Mouse (Mus musculus) kidney, postnatal 14 days (tissue): ENCODE results near the gene Klri1.
A peak's percentile ranks its signal among the peaks of the same experiment; 100 is the strongest.
"Not testable (repeated sequence)": the region's sequence is repeated elsewhere in the genome, so short reads cannot be mapped to it uniquely, and the experiment has no call there.

Experiments
- DNase-seq: peaks from one replicate; pipeline ENCODE4 v3.0.0; 2022; ENCODE audit warnings: mixed read lengths

Gene Klri1

DNA sequence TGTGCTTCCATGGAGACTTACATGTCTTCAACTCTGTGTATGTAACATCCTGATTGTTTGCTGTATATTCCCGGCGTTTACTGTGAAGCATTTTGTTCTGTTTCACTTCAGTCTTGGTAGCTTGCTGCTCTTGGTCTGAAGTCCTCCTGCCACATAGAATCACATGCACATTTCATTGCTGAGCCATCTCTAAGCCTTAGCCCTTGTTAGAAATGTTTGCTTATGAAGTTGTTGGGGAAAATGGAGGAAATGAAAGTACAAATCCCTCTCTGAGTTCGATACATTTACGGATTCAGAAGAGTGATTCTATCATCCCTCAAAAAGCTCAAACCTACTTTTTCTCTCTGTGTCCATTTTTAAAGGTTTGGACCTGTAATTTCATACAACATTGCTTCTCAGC, at the start of gene Klri1:
Klri1 (minus strand) TSS at position 101 of the 400 bp plus-strand sequence.
- DNase-seq, result no peak

DNA sequence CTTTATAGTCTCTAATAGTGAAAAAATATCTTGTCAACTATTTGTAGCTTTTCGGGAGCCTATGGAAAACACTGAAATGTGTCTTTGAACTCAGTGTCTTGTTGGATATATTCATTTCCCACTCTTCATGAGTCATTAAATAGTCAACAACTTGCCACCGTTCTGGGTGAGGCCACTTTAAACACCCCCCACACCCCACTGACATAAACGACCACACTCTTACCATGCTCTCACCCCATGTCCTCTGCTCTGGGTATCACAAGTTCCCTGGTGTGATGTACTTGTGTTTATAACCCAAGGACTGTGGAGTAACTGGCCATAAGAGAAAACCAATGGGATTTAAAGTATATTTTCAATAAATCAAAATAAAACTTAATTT, 30.7 kb upstream of the Klri1 start:
- DNase-seq, result no peak

- no peak for DNase-seq
Measured at GRCm38 (mm10) chr6:129747016-129747653, 30.2 kb upstream of the Klri1 start.

DNA sequence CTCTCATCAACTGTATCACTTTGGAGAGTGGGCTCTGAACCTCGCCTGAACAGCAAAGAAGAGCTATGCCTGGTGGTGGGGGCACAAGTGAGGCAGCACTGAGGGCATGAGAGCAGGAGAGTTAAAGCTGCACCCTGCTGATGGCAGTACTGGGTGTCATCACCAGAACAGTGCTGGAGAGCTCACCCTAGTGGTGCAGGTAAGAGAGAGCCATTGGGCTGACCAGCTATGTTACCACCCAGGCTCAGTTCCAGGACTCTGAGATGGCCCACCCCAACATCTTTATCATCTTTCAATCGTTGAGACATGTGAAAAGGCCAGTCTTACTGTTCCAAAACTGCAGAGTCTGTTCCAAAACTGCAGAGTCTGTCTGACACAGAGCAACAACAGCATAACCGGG, 29.2 kb upstream of the Klri1 start:
- no peak for DNase-seq

DNA sequence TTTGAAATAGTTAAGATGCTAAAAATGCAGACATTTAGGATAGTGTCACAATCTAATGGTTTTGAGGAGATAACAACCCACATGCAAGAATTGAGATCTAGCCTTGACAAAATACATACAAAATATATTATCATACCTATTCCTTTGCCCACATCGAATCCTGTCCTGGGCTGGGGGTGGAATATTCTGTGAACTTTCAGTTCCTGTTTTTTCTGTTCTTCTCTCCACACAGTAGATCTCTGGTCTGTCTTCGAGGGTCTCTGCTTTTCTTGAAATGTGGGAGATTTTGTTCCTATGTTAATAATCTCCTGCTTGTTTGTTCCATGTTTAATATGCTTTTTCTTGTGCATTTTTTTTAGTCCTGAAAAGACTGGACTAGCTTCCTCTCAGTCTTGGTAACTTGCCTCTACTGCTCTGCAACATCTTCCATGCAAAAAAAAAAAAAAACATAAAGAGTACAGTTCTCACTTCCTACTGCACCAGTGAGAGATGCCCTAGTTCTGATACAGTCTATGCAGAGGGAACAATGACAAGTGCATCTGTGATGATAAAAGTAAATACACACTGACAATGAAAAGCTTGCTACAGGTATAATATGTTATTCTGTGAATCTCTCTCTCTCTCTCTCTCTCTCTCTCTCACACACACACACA, 23.3 kb upstream of the Klri1 start, which contains the start of gene Klri2:
Klri2 (minus strand) TSS at position 416 of the 653 bp plus-strand sequence.
- DNase-seq, result no peak

DNA sequence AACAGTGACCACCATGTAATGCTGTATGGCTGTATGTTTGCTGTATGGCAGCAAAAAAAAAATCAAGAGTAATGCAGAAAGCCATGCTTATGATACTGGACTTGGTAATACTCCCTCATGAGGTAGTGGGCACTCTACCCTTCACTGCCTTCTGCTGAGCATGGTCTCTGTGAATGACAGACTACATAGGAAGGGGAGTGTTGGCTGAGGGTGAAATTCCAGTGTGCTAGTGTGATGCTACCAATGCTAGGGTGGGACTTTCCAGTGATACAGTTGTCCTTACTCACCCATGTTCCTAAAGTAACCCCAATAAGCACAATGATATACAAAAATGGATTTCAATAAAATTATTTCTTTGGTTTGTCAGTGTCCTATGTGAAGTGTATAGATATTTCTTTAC, 19.5 kb upstream of the Klri1 start:
- DNase-seq, result no peak

DNA sequence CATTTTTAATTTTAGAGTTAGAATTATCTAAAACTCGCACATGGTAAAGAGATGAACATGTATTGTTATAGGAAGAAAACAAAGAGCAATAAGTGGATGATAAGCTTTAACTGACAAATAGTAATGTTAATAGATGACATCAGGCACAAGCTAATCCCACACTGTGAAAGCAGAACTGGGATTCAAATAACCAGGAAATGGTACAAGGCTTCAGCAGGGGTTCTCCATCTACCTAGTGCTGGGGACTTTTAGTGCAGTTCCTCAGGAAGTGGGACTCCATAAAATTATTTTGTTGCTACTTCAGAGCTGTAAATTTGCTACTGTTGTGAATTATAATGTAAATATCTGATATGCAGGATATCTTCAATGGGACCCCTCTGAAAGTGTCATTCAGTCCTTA, 10.3 kb upstream of the Klri1 start:
- no peak for DNase-seq

DNA sequence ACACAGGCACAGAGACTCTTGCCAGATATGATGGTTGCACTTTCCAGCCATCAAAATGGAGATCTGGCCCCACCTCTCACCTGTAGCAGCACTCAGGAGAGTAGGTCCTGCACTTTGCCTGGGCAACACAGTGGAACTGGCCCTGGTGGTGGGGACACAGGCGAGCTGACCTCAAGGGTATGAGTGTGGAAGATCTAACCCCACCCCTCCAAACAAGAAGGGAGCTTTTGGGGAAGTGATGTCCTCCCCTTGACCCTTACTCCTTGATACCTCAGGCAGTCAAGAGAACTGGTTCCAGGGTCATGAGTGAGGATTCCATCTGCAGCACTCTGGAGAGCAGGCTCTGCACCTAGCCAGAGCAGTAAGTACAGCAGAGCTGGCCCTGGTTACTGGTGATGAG, 4.5 kb upstream of the Klri1 start:
- no peak for DNase-seq

GRCm38 (mm10) chr6:129720487-129720886, 3.6 kb upstream of the Klri1 start:
- DNase-seq, result no peak

- no peak for DNase-seq
Measured at GRCm38 (mm10) chr6:129713566-129713965, 3.4 kb downstream of the Klri1 start.

- DNase-seq, result not testable (repeated sequence)
Measured at GRCm38 (mm10) chr6:129691436-129691835, 25.5 kb downstream of the Klri1 start.

GRCm38 (mm10) chr6:129680379-129680778, 36.6 kb downstream of the Klri1 start:
- DNase-seq, result peak; percentile 7

DNA sequence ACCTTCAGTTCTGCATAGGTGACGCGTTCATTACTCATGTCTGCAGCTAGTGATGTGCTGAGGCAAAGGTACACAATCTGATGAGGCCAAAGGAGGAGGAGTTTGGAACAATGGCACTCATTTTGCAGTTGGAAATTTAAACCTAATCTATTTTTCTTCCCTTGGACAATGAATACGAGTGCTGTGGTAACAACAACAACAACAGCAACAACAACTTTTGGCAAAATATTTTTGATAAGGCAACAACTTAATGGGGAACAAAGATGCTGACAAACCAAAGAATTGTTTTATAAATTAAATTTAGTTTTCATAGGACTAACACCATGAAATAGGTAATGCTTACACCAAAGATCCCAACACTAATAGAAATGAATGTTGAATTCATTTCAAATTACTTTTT, 38.1 kb downstream of the Klri1 start, which contains the start of gene Klrc1:
Klrc1 (minus strand) TSS at position 101 of the 400 bp plus-strand sequence.
- DNase-seq, result no peak

- not testable (repeated sequence) for DNase-seq
Measured at GRCm38 (mm10) chr6:129661301-129661700, 55.6 kb downstream of the Klri1 start.

DNA sequence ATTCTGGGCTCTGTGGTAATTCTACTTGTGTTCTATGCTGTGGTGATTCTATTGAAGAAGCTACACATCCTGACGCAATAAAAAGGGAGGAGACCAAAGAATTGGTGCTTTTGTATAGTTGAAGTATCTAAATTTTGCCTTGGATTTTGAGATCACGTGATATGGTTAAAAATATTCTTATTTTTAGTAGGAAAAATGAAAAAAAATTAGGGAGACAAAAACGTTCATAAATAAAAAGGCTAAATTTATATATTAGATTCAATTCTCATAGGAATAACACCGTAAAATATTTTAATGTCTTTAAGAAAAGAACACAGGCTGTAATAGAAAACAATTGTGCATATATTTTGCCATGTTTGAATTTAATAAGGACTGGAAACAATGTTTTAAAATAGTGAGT, 56.3 kb downstream of the Klri1 start, which contains the start of gene Klrc2:
Klrc2 (minus strand) TSS at position 101 of the 400 bp plus-strand sequence.
- not testable (repeated sequence) for DNase-seq
